Mouse (Mus musculus): Measurements from ENCODE around the gene Gga2.

The Gga2 gene

GRCm38 (mm10) chr7:121936861-121937630 is 84.0 kb downstream of the Gga2 start:
- no peak for DNase-seq (ENCODE audit: low read depth, low spot score)

Data from WW6 (cell line).